Mouse (Mus musculus): ENCODE measurements around the gene Slain1. TPM values are rescaled to one million over a fixed set of nuclear protein-coding genes. Genes with fewer than 3 reads are reported as not detected.

Gene Slain1
- polyA plus RNA-seq, 1 experiment from 2014 or later = 3.4 TPM

DNA sequence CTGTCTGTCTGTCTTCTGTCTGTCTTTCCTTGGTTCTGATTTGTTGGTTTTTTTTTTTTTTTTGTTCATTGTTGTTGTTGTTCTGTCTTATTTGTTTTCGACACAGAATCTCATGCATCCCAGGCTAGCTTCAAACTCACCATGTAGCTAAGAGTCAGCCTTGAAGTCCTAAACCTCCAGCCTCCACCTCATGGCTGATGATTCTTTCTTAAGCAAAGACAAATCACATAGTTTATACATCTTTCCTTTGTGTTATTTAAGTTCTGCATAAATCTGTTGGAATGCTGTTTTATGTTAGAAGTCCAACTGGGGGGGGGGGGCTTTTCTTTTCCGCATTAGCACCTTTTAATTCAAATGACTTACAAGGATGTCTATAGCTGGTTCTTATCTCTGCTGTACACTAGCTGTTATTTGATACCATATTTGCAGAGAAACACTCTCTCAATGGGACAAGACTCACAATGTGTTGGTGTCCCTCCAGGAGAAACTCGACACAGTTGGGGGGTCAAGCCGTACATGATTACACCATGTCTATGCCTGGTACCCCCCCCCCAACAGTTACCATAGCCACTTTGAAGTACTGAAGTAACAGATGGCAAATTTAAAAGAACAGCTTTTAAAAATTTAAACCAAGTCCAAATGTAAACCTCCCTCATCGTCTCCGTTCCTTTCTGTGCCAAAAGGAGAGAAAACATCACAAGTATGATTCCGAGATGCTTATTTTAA is 20.2 kb upstream of the Slain1 start:
- no peak for TF ChIP-seq CTCF (IDR thresholded peaks at IDR 0.05; ENCODE audit: low read depth)
- WGBS = 84% methylated on average over 7 of the region's 7 CpGs
- no peaks in the 10 kb centered on the region for H3K36me3 ChIP-seq (ENCODE audit: insufficient read depth, low read length)
- no peaks in the 10 kb centered on the region for H3K27me3 ChIP-seq (ENCODE audit: insufficient read depth, low read length)
- DNase-seq (ENCODE audit: low spot score) = no peak
- no peak for ATAC-seq (replicated peaks; ENCODE audit: low FRiP score, low read depth)
- no peaks in the 10 kb centered on the region for H3K9me3 ChIP-seq (replicated peaks; ENCODE audit: low read length)
- no peak overlapping the region for H3K4me2 ChIP-seq (ENCODE audit: low read length)
- H3K9ac ChIP-seq (ENCODE audit: low read depth, low read length) = no peak overlapping the region
- H3K4me3 ChIP-seq (replicated peaks; ENCODE audit: low read depth, low read length) = no peak overlapping the region
- H3K27ac ChIP-seq = no peak overlapping the region
- H3K4me1 ChIP-seq (replicated peaks; ENCODE audit: insufficient read depth, low read length) = no peaks in the 10 kb centered on the region

DNA sequence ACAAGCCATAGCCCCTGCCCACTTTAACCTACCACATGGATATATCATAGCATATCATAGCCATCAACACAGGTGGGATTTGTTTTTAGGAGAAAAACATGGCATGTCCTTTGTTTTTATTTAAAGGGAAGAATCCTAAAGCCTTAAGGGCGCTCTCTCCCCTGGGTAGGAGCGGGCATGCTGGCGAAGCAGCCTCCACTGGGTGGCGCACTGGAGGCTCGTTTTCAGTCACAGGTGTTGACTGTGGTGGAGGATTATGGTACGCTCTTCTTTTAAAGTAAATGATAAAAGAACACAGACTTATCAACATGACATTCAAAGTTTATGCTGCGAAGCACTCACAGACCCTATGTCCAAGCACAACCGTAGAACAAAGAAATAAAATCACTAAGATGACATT is 19.5 kb upstream of the Slain1 start:
- Histone ChIP-seq H3K4me1 (replicated peaks; ENCODE audit: insufficient read depth, low read length) (no peaks in the 10 kb centered on the region), H3K9ac (ENCODE audit: low read depth, low read length) (no peak overlapping the region), H3K9me3 (replicated peaks; ENCODE audit: low read length) (no peaks in the 10 kb centered on the region), H3K4me2 (ENCODE audit: low read length) (no peak overlapping the region), H3K27ac (no peak overlapping the region), H3K27me3 (ENCODE audit: insufficient read depth, low read length) (no peaks in the 10 kb centered on the region), H3K4me3 (replicated peaks; ENCODE audit: low read depth, low read length) (no peak overlapping the region), H3K36me3 (ENCODE audit: insufficient read depth, low read length) (no peaks in the 10 kb centered on the region)
- 77% methylated on average over 8 of the region's 8 CpGs for WGBS
- TF ChIP-seq CTCF (IDR thresholded peaks at IDR 0.05; ENCODE audit: low read depth) = peak; percentile 25; the same call in 1 of the 2 replicates
- DNase-seq (ENCODE audit: low spot score) = no peak
- ATAC-seq (replicated peaks; ENCODE audit: low FRiP score, low read depth) = no peak

DNA sequence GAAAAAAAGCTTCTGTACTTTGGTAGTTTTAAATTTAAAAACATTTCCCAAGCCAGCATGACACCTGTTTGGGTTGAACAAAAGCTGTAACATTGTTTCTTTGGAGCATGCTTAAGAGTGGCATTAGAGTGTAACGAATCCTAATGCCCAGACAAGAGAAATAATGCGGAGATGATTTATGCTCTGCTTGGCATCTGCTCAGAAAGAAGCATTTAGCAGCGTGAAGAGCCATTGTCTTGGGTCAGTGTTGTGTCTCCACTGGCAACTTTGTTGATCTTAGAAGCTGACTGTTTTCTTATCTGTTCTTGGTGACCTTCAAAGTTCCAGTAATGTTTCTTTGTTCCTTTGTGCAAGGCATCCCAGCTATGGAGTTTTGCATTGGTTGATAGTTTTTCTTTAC is 6.1 kb upstream of the Slain1 start:
- H3K9ac ChIP-seq (ENCODE audit: low read depth, low read length) = no peak overlapping the region
- no peak overlapping the region for H3K4me3 ChIP-seq (replicated peaks; ENCODE audit: low read depth, low read length)
- no peak overlapping the region for H3K27ac ChIP-seq
- ATAC-seq (replicated peaks; ENCODE audit: low FRiP score, low read depth) = no peak
- no peak overlapping the region for H3K4me2 ChIP-seq (ENCODE audit: low read length)
- H3K36me3 ChIP-seq (ENCODE audit: insufficient read depth, low read length) = no peaks in the 10 kb centered on the region
- no peaks in the 10 kb centered on the region for H3K9me3 ChIP-seq (replicated peaks; ENCODE audit: low read length)
- no peak for DNase-seq (ENCODE audit: low spot score)
- H3K27me3 ChIP-seq (ENCODE audit: insufficient read depth, low read length) = no peaks in the 10 kb centered on the region
- H3K4me1 ChIP-seq (replicated peaks; ENCODE audit: insufficient read depth, low read length) = no peaks in the 10 kb centered on the region
- WGBS = 55% methylated on average over 3 of the region's 3 CpGs
- TF ChIP-seq CTCF (IDR thresholded peaks at IDR 0.05; ENCODE audit: low read depth) = no peak

DNA sequence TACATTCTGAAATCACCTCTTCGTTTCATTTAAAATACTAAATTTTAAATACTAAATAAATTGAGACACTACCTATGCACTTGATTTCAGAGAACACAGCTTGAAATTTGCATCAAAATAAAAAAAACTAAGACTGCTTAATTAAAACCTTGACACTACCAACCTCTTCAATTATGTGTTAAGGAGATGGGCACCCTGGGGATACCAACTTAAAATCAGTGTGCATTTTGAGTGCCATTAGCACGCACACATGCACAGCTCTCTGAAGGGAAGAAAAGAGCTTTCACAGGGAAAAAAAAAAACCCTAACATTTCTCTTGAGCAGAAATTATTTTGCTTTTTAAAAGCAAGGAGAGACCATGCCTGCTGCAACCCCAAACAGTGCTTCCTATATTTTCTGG is 2.0 kb upstream of the Slain1 start:
- Histone ChIP-seq H3K4me2 (ENCODE audit: low read length) (no peak overlapping the region), H3K9me3 (replicated peaks; ENCODE audit: low read length) (no peaks in the 10 kb centered on the region), H3K4me1 (replicated peaks; ENCODE audit: insufficient read depth, low read length) (no peaks in the 10 kb centered on the region), H3K36me3 (ENCODE audit: insufficient read depth, low read length) (no peaks in the 10 kb centered on the region), H3K27ac (no peak overlapping the region), H3K4me3 (replicated peaks; ENCODE audit: low read depth, low read length) (no peak overlapping the region), H3K27me3 (ENCODE audit: insufficient read depth, low read length) (no peaks in the 10 kb centered on the region), H3K9ac (ENCODE audit: low read depth, low read length) (no peak overlapping the region)
- WGBS = 80% methylated on average over 2 of the region's 2 CpGs
- TF ChIP-seq CTCF (IDR thresholded peaks at IDR 0.05; ENCODE audit: low read depth) = no peak
- no peak for ATAC-seq (replicated peaks; ENCODE audit: low FRiP score, low read depth)
- DNase-seq (ENCODE audit: low spot score) = no peak

DNA sequence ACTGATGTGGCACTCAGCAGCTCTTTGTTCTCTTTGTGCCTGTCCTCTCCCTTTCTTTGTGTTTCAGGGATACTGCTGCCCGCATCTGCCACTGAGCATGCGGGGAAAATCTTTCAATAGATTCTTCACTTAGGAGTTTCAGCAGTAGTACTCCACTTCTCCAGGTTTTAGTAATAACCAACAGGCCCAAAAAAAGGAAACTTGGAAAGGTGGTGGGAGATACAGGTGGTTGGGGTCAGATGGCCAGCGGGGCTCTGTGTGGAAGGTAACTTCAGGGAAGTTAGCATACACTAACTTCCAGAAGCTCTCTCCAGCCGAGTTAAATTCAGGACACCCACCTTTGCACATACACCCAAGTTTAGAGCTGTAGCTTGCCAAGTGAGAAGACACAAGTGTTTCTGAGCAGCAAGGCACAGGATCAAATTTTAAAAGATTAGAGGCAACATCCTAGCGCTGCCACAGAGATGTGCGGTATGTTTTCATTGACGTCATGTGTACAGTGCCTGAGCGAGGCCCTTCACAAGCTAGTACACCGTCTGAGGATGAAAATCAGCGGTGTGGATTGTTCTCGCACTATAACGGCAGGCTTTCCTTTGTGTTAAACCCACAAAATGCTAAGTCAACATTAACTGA is 1.3 kb upstream of the Slain1 start:
- H3K27me3 ChIP-seq (ENCODE audit: insufficient read depth, low read length) = no peaks in the 10 kb centered on the region
- WGBS = 33% methylated on average over 12 of the region's 12 CpGs
- no peak overlapping the region for H3K4me3 ChIP-seq (replicated peaks; ENCODE audit: low read depth, low read length)
- no peaks in the 10 kb centered on the region for H3K4me1 ChIP-seq (replicated peaks; ENCODE audit: insufficient read depth, low read length)
- peak overlapping the region; percentile 30; the same call in 1 of the 2 replicates for H3K4me2 ChIP-seq (ENCODE audit: low read length)
- ATAC-seq (replicated peaks; ENCODE audit: low FRiP score, low read depth) (no peak), DNase-seq (ENCODE audit: low spot score) (no peak)
- no peak overlapping the region for H3K9ac ChIP-seq (ENCODE audit: low read depth, low read length)
- no peak for TF ChIP-seq CTCF (IDR thresholded peaks at IDR 0.05; ENCODE audit: low read depth)
- no peaks in the 10 kb centered on the region for H3K9me3 ChIP-seq (replicated peaks; ENCODE audit: low read length)
- H3K27ac ChIP-seq = no peak overlapping the region
- no peaks in the 10 kb centered on the region for H3K36me3 ChIP-seq (ENCODE audit: insufficient read depth, low read length)

DNA sequence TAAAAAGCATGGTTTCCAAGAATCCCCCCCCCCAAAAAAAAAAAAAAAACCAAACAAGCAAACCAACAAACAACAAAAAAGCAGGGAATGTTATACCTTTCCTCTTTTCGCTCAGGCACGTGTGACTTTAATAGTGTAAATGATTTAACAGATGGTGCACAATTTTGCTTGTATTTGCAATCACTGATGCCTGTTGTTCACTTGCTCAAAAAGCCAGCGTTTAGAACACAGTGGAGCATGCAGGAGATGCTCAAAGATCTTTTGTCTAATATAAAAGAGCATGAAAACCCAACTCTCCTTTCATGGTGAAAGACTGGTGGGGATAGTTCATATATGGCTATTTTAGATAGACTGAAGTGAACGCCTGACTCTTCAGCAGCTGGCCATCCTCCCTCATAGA is 726 bp upstream of the Slain1 start:
- ATAC-seq (replicated peaks; ENCODE audit: low FRiP score, low read depth) (no peak), DNase-seq (ENCODE audit: low spot score) (no peak)
- Histone ChIP-seq H3K27me3 (ENCODE audit: insufficient read depth, low read length) (no peaks in the 10 kb centered on the region), H3K27ac (no peak overlapping the region), H3K4me1 (replicated peaks; ENCODE audit: insufficient read depth, low read length) (no peaks in the 10 kb centered on the region), H3K9me3 (replicated peaks; ENCODE audit: low read length) (no peaks in the 10 kb centered on the region), H3K36me3 (ENCODE audit: insufficient read depth, low read length) (no peaks in the 10 kb centered on the region), H3K4me3 (replicated peaks; ENCODE audit: low read depth, low read length) (no peak overlapping the region), H3K4me2 (ENCODE audit: low read length) (peak overlapping the region; percentile 95), H3K9ac (ENCODE audit: low read depth, low read length) (no peak overlapping the region)
- TF ChIP-seq CTCF (IDR thresholded peaks at IDR 0.05; ENCODE audit: low read depth) = no peak
- 41% methylated on average over 4 of the region's 4 CpGs for WGBS

Data from kidney, postnatal 0 days (tissue).